Mouse (Mus musculus) myocyte (in vitro differentiated cells): Measurements from ENCODE around the gene Ndufa5.

Experiments used
- CEBPB ChIP-seq: IDR thresholded peaks from 2 replicates; pipeline ENCODE4 v1.6.1; 2011; ENCODE audit warnings: mild to moderate bottlenecking, moderate library complexity; ENCODE audit not compliant: poor library complexity, insufficient read depth, severe bottlenecking
- E2F4 ChIP-seq: IDR thresholded peaks from one replicate; pipeline ENCODE4 v1.6.1; 2011; ENCODE audit warnings: mild to moderate bottlenecking, control low read depth, moderate library complexity; ENCODE audit not compliant: insufficient read depth
- MAX ChIP-seq: IDR thresholded peaks from one replicate; pipeline ENCODE4 v1.6.1; 2011; ENCODE audit warnings: low read depth, mild to moderate bottlenecking, control low read depth
- MYOD1 ChIP-seq, 3 experiments: IDR thresholded peaks; one replicate each; pipeline ENCODE4 v1.6.1; 2011; ENCODE audit warnings: control low read depth in 2 of 3, low read depth in 2 of 3, mild to moderate bottlenecking in 2 of 3, moderate library complexity in 1 of 3; ENCODE audit not compliant: insufficient read length in 2 of 3, control insufficient read depth in 1 of 3
- MYOG ChIP-seq, 3 experiments: IDR thresholded peaks; one replicate each; pipeline ENCODE4 v1.6.1; 2011; ENCODE audit warnings: control low read depth in 2 of 3, low read depth in 2 of 3, mild to moderate bottlenecking in 2 of 3; ENCODE audit not compliant: insufficient read length in 2 of 3, control insufficient read depth in 1 of 3, insufficient read depth in 1 of 3
- POLR2A ChIP-seq: IDR thresholded peaks from one replicate; pipeline ENCODE4 v1.6.1; 2011; ENCODE audit warnings: low read depth, mild to moderate bottlenecking, control low read depth, moderate library complexity; ENCODE audit not compliant: insufficient read length
- POLR2AphosphoS2 ChIP-seq: IDR thresholded peaks from one replicate; pipeline ENCODE4 v1.6.1; 2011; ENCODE audit warnings: low read depth, control low read depth; ENCODE audit not compliant: insufficient read length
- SRF ChIP-seq: IDR thresholded peaks from one replicate; pipeline ENCODE4 v1.6.1; 2011; ENCODE audit warnings: low read depth; ENCODE audit not compliant: control insufficient read depth, insufficient read length
- TCF12 ChIP-seq: IDR thresholded peaks from one replicate; pipeline ENCODE4 v1.6.1; 2011; ENCODE audit warnings: mild to moderate bottlenecking, control low read depth; ENCODE audit not compliant: poor library complexity, insufficient read depth, severe bottlenecking
- TCF3 ChIP-seq: IDR thresholded peaks from one replicate; pipeline ENCODE4 v1.6.1; 2011; ENCODE audit warnings: low read depth, control low read depth; ENCODE audit not compliant: insufficient read length
- USF1 ChIP-seq: IDR thresholded peaks from one replicate; pipeline ENCODE4 v1.6.1; 2011; ENCODE audit warnings: low read depth, mild to moderate bottlenecking, control low read depth, moderate library complexity

DNA sequence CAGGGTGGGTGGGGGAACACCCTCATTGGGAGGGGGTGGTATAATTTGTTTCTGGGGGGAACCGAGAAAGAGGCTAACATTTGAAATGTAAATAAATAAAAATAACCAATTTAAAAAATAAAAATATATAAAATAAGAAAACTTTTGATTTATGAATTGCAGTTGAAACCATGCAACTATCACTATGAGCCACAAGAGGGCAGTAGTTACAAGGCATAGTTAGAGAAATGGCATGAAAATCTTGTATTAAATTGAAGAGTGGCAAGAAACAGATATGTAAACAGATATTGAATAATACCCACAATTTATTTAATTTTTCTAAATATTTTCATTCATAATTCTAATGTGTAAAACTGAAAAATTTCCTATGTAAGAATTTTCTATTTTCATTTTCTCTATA is 37.5 kb downstream of the Ndufa5 start:
- no peak for TF ChIP-seq MYOG (IDR thresholded peaks at IDR 0.05; ENCODE audit: control insufficient read depth in 1 of 3, insufficient read depth in 1 of 3, insufficient read length in 2 of 3, low read depth in 2 of 3)
- no peak for TF ChIP-seq POLR2A
- no peak for TF ChIP-seq SRF
- TF ChIP-seq MYOD1 (IDR thresholded peaks at IDR 0.05; ENCODE audit: control insufficient read depth in 1 of 3, insufficient read length in 2 of 3, low read depth in 2 of 3) = no peak
- TF ChIP-seq POLR2AphosphoS2 = no peak
- no peak for TF ChIP-seq USF1
- no peak for TF ChIP-seq E2F4
- no peak for TF ChIP-seq MAX
- TF ChIP-seq TCF12 = no peak
- no peak for TF ChIP-seq TCF3
- TF ChIP-seq CEBPB = no peak
